Comparison of ENCODE assay signal across 19 mouse cellular contexts in genomic region chr17:30718197-30718596, GRCm38 (mm10).
DNase-seq lines count a peak whose midpoint lies in the region; TF ChIP-seq lines count a peak whose summit lies in the region.
"Had no signal": no experiment of that assay in that cellular context is flagged by ENCODE, and none has a peak within 500 bp of the region (broad histone marks: within the 10 kb centered on the region; RNA-seq: fewer than 3 reads in every experiment).

No protein-coding gene starts in this region.

- DNase-seq in ES-CJ7 (ENCODE audit: low read depth, low spot score) (peak; percentile 60), R1 (ENCODE audit: low read depth, low spot score) (peak; percentile 58)
- DNase-seq in urinary bladder, adult 2 months (ENCODE audit: low spot score): no peak
- no peak for DNase-seq in gastrocnemius, postnatal 36 days
- DNase-seq in kidney, postnatal 10 days: no peak
- DNase-seq: adrenal gland, adult 8-10 months; adrenal gland, postnatal 14 days; adrenal gland, postnatal 36 days; cerebellum, adult 11-12 months; cerebellum, adult 2 months; cerebellum, adult 9-10 months; cerebellum, postnatal 10 days; cerebellum, postnatal 25 days; forebrain, postnatal 0 days had no signal

- no peaks in the 10 kb centered on the region for H3K9me3 ChIP-seq in E14TG2a.4 (ENCODE audit: low read length)
- H3K9me3 ChIP-seq: embryonic facial prominence, embryonic 10.5 days; embryonic facial prominence, embryonic 12.5 days; forebrain, embryonic 13.5 days; forebrain, embryonic 15.5 days had no signal

- peaks cover 96% of the 10 kb centered on the region for H3K36me3 ChIP-seq in E14TG2a.4 (ENCODE audit: insufficient read depth, low read length)
- H3K36me3 ChIP-seq: embryonic facial prominence, embryonic 10.5 days; embryonic facial prominence, embryonic 12.5 days; forebrain, embryonic 15.5 days had no signal

- H3K27me3 ChIP-seq in E14TG2a.4 (ENCODE audit: insufficient read depth, low read length): no peaks in the 10 kb centered on the region
- H3K27me3 ChIP-seq: embryonic facial prominence, embryonic 12.5 days; forebrain, embryonic 13.5 days; forebrain, embryonic 15.5 days had no signal

- TF ChIP-seq CTCF in E14TG2a.4 (conservative IDR thresholded peaks at IDR 0.05; ENCODE audit: low read length): peak; percentile 43

- H3K4me1 ChIP-seq in E14TG2a.4 (replicated peaks; ENCODE audit: low read depth, low read length): no peaks in the 10 kb centered on the region
- H3K4me1 ChIP-seq: embryonic facial prominence, embryonic 10.5 days; embryonic facial prominence, embryonic 12.5 days; forebrain, embryonic 13.5 days; forebrain, embryonic 15.5 days had no signal

- no peak overlapping the region for H3K4me3 ChIP-seq in E14TG2a.4 (replicated peaks; ENCODE audit: low read length)
- H3K4me3 ChIP-seq: embryonic facial prominence, embryonic 10.5 days; embryonic facial prominence, embryonic 12.5 days; forebrain, embryonic 13.5 days; forebrain, embryonic 15.5 days had no signal

- intact Hi-C loops in gastrocnemius, postnatal 36 days (cut with DNase I): no loop called here

Comparison
In these comparisons a context has a peak if more than half of its experiments do, and no peak if none do; other contexts are left out.
1. DNase-seq: peak in ES-CJ7 (single experiment) and R1 (single experiment); none in urinary bladder, adult 2 months (single experiment), gastrocnemius, postnatal 36 days (0 of 2) and kidney, postnatal 10 days (single experiment).